Mouse (Mus musculus) liver, embryonic 14.5 days (tissue): ENCODE results near the gene C530008M17Rik. TPM values are rescaled to one million over a fixed set of nuclear protein-coding genes. Genes with fewer than 3 reads are reported as not detected.

Source experiments
- ATAC-seq: fragments of 200-750 bp; cut with Nextera tagmentation; 2 replicates; pipeline ENCODE4 v1.8.0; 2017; ENCODE audit warnings: moderate number of reproducible peaks, mild to moderate bottlenecking, moderate library complexity; ENCODE audit not compliant: insufficient read depth
- DNase-seq, 3 experiments: peaks; one replicate each; pipeline ENCODE4 v3.0.0-alpha.2; 2012 to 2013; ENCODE audit warnings: low read depth in 3 of 3, low spot score in 3 of 3
- H3K27ac ChIP-seq: fragments of 300-500 bp; sonication (generic); 2 replicates; pipeline ENCODE4 v1.5.1; 2014; ENCODE audit warnings: moderate library complexity, mild to moderate bottlenecking, control low read depth, inconsistent platforms
- H3K27me3 ChIP-seq: fragments of 300-500 bp; sonication (generic); 2 replicates; pipeline ENCODE4 v1.6.1; 2014; ENCODE audit warnings: mild to moderate bottlenecking, low read length, moderate library complexity; ENCODE audit not compliant: control insufficient read depth, insufficient read depth
- H3K36me3 ChIP-seq: fragments of 300-500 bp; sonication (generic); replicated peaks from 2 replicates; pipeline ENCODE4 v1.6.1; 2014; ENCODE audit warnings: low read depth; ENCODE audit not compliant: control insufficient read depth, insufficient read depth
- H3K4me1 ChIP-seq, 2 experiments: fragments of 200-500 bp in 1 of 2; fragments of 300-500 bp in 1 of 2; sonication (generic) in 1 of 2; replicated peaks; 2 replicates each; pipeline ENCODE4 v1.6.1; 2012 to 2014; ENCODE audit warnings: antibody characterized with exemption in 1 of 2, inconsistent platforms in 1 of 2, low read length in 1 of 2; ENCODE audit not compliant: control insufficient read depth in 2 of 2, insufficient read depth in 2 of 2
- H3K4me2 ChIP-seq: fragments of 300-500 bp; sonication (generic); 2 replicates; pipeline ENCODE4 v1.6.1; 2014; ENCODE audit warnings: low read depth, mild to moderate bottlenecking, control low read depth, moderate library complexity
- H3K4me3 ChIP-seq, 2 experiments: fragments of 200-500 bp in 1 of 2; fragments of 300-500 bp in 1 of 2; sonication (generic) in 1 of 2; 2 replicates each; pipeline ENCODE4 v1.5.1; 2012 to 2014; ENCODE audit warnings: low read depth in 2 of 2, low read length in 2 of 2, mild to moderate bottlenecking in 2 of 2, control low read depth in 1 of 2, inconsistent platforms in 1 of 2, moderate library complexity in 1 of 2; ENCODE audit not compliant: insufficient read depth in 1 of 2
- H3K9ac ChIP-seq: fragments of 300-500 bp; sonication (generic); replicated peaks from 2 replicates; pipeline ENCODE4 v1.6.1; 2014; ENCODE audit warnings: mild to moderate bottlenecking, control low read depth, moderate library complexity
- H3K9me3 ChIP-seq: fragments of 300-500 bp; sonication (generic); 2 replicates; pipeline ENCODE4 v1.6.1; 2016; ENCODE audit warnings: low read length, mixed read lengths; ENCODE audit not compliant: control insufficient read depth
- CTCF ChIP-seq: IDR thresholded peaks from 2 replicates; pipeline ENCODE4 v1.5.1; 2016; ENCODE audit warnings: antibody characterized with exemption, low read depth, control low read depth
- EP300 ChIP-seq: IDR thresholded peaks from 2 replicates; pipeline ENCODE4 v1.6.1; 2016; ENCODE audit warnings: antibody characterized with exemption, low read depth
- WGBS: fragments of 180-500 bp; shearing (Covaris S2); extraction: QIAGEN DNeasy Blood & Tissue Kit; methylation state at CpG from one replicate; pipeline ENCODE4 v1.1.7; 2014; ENCODE audit not compliant: insufficient replicate concordance; 5-methylcytosine and 5-hydroxymethylcytosine counted together
- polyA plus RNA-seq, 2 experiments: library from polyadenylated mRNA; depleted of rRNA in 1 of 2; stranded (reverse) in 1 of 2; unstranded in 1 of 2; fragments of >200 nt; fragmentation: Nextera tagmentation in 1 of 2; extraction: Ambion mirVana in 1 of 2; gene quantifications; 2 replicates each; pipeline versions ENCODE4 v1.2.1 to v1.2.3; 2012 to 2014

C530008M17Rik gene
- polyA plus RNA-seq, 2 experiments: 4.3 to 7.7 TPM

DNA sequence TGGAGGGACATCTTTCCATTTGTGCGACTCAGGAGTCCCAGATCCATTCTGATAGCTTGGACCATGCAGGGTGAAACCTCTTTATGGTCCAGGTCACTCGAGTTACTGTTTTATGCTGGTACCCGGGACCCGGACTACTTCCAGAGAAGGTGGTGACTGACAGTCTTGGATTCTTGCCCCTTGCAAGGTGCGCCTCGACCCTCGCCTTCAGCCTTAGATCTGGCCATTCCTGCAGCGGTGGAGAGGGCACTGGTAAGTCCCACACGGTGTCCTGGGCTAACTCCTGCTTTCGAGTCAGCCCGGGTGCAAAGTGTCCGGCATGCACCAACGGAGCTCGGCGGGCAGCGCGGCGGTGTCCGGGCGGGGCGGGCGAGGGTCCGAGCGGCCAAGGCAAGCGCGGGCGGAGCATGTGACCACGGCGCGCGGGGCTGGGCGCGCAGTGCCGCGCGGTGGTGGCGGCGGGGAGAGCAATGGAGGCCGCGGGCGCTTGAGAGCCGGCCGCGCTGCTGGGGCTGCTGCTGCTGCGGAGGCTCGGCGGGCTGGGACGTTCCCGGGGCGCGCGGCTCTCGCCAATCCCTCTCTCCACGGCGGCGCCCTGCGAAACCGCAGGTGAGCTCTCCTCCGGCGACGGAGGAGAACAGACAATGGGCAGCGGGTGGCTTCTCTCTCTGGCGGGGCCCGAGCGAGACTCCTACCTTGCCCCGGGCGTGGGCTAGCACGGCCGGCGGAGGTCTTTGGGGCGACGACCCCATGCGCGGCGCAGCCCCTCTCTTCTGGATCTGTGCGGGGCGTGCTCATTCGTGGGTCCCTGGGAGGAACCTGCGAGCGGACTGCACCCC, 1.2 kb downstream of the C530008M17Rik start:
- peak overlapping the region; percentile 87 for H3K4me2 ChIP-seq
- no peaks in the 10 kb centered on the region for H3K36me3 ChIP-seq
- H3K9ac ChIP-seq: peak overlapping the region; percentile 97
- H3K27me3 ChIP-seq: no peaks in the 10 kb centered on the region
- peaks cover 27% of the 10 kb centered on the region in 2 experiments for H3K4me1 ChIP-seq
- H3K27ac ChIP-seq: peak overlapping the region; percentile 89
- WGBS: 1% methylated on average over 77 of the region's 80 CpGs
- TF ChIP-seq EP300 (no peak), CTCF (no peak)
- H3K4me3 ChIP-seq: peak overlapping the region; percentile 86 to 87
- peak; percentile 32 to 41 (median 36) for DNase-seq
- H3K9me3 ChIP-seq: no peaks in the 10 kb centered on the region
- ATAC-seq: peak; percentile 60

DNA sequence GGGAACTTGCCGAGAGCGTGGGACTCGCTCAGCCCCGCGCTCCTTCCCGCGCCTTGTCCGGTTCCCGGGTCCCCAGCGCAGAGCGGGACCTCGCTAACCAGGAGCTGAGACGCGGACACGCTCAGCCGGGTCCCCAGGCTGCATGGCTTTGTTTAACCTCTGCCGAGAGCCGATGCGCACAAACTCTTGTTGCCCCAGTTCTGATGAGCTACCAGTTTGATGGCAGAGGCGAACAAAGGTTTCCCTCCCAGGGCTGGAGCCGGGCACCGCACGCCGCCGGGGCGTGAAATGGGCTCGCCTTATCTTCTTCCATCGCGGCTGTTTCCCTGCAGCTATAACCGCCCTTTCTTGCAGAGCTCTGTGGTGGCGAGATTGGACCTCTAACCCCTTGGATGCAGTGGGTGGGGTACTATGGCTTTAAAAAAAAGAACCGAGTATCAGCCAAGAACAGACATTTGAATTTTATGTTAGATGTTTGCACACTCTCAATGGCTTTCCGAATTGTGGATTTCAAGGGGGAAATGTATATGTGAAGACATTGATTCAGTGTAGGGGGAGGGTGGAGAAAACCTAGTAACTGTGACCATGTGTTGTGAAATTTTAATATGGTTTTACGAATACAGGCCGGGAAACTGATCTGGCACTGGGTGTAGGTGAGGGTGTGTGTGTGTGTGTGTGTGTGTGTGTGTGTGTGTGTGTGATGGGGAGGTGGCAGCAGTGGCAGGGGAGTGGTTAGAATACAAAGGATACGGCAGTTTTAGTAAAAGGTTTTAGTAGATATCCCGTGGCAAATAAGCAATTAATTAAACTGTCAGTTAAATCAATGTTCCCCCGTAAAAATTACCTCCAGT, 2.0 kb downstream of the C530008M17Rik start:
- 1% methylated on average over 38 of the region's 38 CpGs for WGBS
- no peaks in the 10 kb centered on the region for H3K27me3 ChIP-seq
- DNase-seq (peak; percentile 82), ATAC-seq (peak; percentile 94)
- no peaks in the 10 kb centered on the region for H3K9me3 ChIP-seq
- H3K9ac ChIP-seq: peak overlapping the region; percentile 97
- peak overlapping the region; percentile 86 to 87 for H3K4me3 ChIP-seq
- H3K4me1 ChIP-seq: peaks cover 27 to 28% of the 10 kb centered on the region in 2 experiments
- peak; percentile 95 for TF ChIP-seq EP300
- no peak for TF ChIP-seq CTCF
- H3K36me3 ChIP-seq: no peaks in the 10 kb centered on the region
- peak overlapping the region; percentile 87 for H3K4me2 ChIP-seq
- peak overlapping the region; percentile 89 for H3K27ac ChIP-seq

DNA sequence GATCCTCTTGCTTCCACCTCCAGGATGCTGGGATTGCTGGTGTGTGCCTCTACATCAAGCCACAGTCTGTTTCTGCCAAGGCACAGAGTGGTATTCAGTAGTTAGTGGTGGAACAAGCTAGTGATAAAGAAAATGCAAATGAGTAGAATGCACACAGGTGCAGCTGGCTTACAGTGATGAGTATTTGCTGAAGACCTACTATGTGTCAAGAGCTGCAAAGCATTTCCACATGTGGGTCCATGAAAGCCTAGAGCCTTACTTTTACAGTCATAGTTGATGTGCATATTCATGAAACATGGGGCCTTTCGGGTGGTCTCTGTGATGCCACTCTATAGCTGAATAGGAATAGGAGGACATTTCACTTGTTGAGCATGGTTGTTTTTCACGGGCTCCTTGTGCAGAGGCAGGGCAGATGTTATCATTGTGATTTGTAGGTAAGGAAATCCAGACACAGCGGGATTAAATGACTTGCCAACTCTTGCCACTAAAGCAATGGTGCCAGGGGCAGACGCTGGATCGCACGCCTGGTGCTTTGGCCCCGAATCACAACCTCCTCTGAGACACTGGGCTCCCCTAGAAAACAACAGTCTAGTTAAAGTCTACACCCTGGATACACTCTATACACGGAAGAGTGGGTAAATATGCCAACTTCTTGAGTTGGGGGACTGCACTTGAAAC, 3.8 kb downstream of the C530008M17Rik start:
- H3K27me3 ChIP-seq: no peaks in the 10 kb centered on the region
- no peaks in the 10 kb centered on the region for H3K9me3 ChIP-seq
- peak overlapping the region; percentile 87 for H3K4me2 ChIP-seq
- H3K36me3 ChIP-seq: no peaks in the 10 kb centered on the region
- peaks cover 27 to 28% of the 10 kb centered on the region in 2 experiments for H3K4me1 ChIP-seq
- ATAC-seq (no peak), DNase-seq (no peak)
- H3K27ac ChIP-seq: peak overlapping the region; percentile 13
- TF ChIP-seq EP300 (no peak), CTCF (no peak)
- H3K9ac ChIP-seq: no peak overlapping the region
- WGBS: 82% methylated on average over 8 of the region's 8 CpGs
- peak overlapping the region in 1 of 2 experiments; percentile 87; a peak in 1 of 4 replicates for H3K4me3 ChIP-seq

DNA sequence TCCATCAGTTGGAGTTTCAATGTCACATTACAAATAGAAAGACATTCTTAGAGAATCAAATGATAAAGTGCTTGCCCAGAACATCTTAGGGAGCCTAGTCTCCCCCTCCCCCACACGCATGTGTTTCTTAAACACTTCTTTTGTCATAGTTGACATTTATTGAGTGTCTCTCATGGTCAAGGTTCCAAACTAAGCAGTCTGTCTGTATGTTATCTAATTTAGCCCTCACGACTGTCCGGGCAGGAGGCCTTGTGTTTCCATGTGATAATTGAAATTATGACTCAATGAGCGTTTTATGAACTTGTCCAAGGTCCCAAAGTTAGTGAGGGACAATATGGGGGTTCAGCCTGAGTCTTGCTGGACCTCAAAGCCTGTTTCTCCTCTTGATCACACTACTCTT, 5.0 kb downstream of the C530008M17Rik start:
- WGBS: 30% methylated on average over 4 of the region's 4 CpGs
- Histone ChIP-seq H3K4me2 (peak overlapping the region; percentile 87), H3K36me3 (no peaks in the 10 kb centered on the region), H3K4me1 (peaks cover 25 to 28% of the 10 kb centered on the region in 2 experiments), H3K4me3 (no peak overlapping the region), H3K9ac (peak overlapping the region; percentile 55), H3K9me3 (no peaks in the 10 kb centered on the region), H3K27ac (peak overlapping the region; percentile 33), H3K27me3 (no peaks in the 10 kb centered on the region)
- TF ChIP-seq EP300 (peak; percentile 66), CTCF (no peak)
- ATAC-seq (no peak), DNase-seq (peak in 1 of 3 experiments; percentile 36)
